Mouse (Mus musculus) liver, postnatal 0 days (tissue): Measurements from ENCODE around the gene Zfp687.

Experiments
- CTCF ChIP-seq: sonication (generic); IDR thresholded peaks from 2 replicates; pipeline ENCODE4 v1.5.1; 2016; ENCODE audit warnings: antibody characterized with exemption, low read depth
- EP300 ChIP-seq: IDR thresholded peaks from 2 replicates; pipeline ENCODE4 v1.6.1; 2016; ENCODE audit warnings: antibody characterized with exemption, low read depth, mild to moderate bottlenecking

GRCm38 (mm10) chr3:94974026-94974527 is 41.2 kb downstream of the Zfp687 start:
- TF ChIP-seq CTCF: no peak
- no peak for TF ChIP-seq EP300
